19 mouse cellular contexts compared by ENCODE assay signal in genomic region chr1:89118076-89118475, GRCm38 (mm10). TPM values are rescaled to one million over a fixed set of nuclear protein-coding genes. Genes with fewer than 3 reads are reported as not detected.
DNase-seq lines count a peak whose midpoint lies in the region; ATAC-seq and TF ChIP-seq lines count a peak whose summit lies in the region.
"Had no signal": no experiment of that assay in that cellular context is flagged by ENCODE, and none has a peak within 500 bp of the region (broad histone marks: within the 10 kb centered on the region; RNA-seq: fewer than 3 reads in every experiment).

No protein-coding gene starts in this region.

- no peak for TF ChIP-seq EP300 in heart, adult 2 months (IDR thresholded peaks at IDR 0.05; ENCODE audit: insufficient read depth, low read depth, low read length)

- peak overlapping the region; percentile 64 for H3K27ac ChIP-seq in heart, adult 2 months
- H3K27ac ChIP-seq in kidney, embryonic 14.5 days (ENCODE audit: low read depth, low read length) = no peak overlapping the region
- H3K27ac ChIP-seq in neural tube, embryonic 13.5 days (replicated peaks) = no peak overlapping the region
- H3K27ac ChIP-seq: embryonic facial prominence, embryonic 12.5 days; liver, embryonic 12.5 days; stomach, embryonic 15.5 days had no signal

- H3K27me3 ChIP-seq in heart, adult 2 months (ENCODE audit: control insufficient read depth, insufficient read depth, low read length) = no peaks in the 10 kb centered on the region
- no peaks in the 10 kb centered on the region for H3K27me3 ChIP-seq in kidney, embryonic 14.5 days (ENCODE audit: control insufficient read depth, insufficient read depth, low read length)
- H3K27me3 ChIP-seq in neural tube, embryonic 13.5 days = no peaks in the 10 kb centered on the region
- H3K27me3 ChIP-seq: embryonic facial prominence, embryonic 12.5 days; liver, embryonic 12.5 days; stomach, embryonic 15.5 days had no signal

- no peak for TF ChIP-seq CTCF in heart, adult 2 months (IDR thresholded peaks at IDR 0.05)

- no peak for ATAC-seq in kidney, embryonic 14.5 days (ENCODE audit: low FRiP score, low TSS enrichment)
- ATAC-seq in neural tube, embryonic 13.5 days (ENCODE audit: low read depth) = no peak
- ATAC-seq: forebrain, embryonic 16.5 days; liver, embryonic 12.5 days had no signal

- H3K36me3 ChIP-seq in heart, adult 2 months (ENCODE audit: control insufficient read depth, insufficient read depth, low read length) = peaks cover 2% of the 10 kb centered on the region; the same call in 1 of the 2 replicates
- no peaks in the 10 kb centered on the region for H3K36me3 ChIP-seq in kidney, embryonic 14.5 days (ENCODE audit: control insufficient read depth, insufficient read depth, low read length)
- no peaks in the 10 kb centered on the region for H3K36me3 ChIP-seq in neural tube, embryonic 13.5 days
- H3K36me3 ChIP-seq: embryonic facial prominence, embryonic 12.5 days; liver, embryonic 12.5 days; stomach, embryonic 15.5 days had no signal

- 80% methylated on average over 3 of the region's 3 CpGs for WGBS in heart, adult 2 months
- 78% methylated on average over 3 of the region's 3 CpGs for WGBS in kidney, embryonic 14.5 days
- 88% methylated on average over 3 of the region's 3 CpGs for WGBS in neural tube, embryonic 13.5 days

- no peak overlapping the region for H3K4me3 ChIP-seq in heart, adult 2 months
- no peak overlapping the region for H3K4me3 ChIP-seq in kidney, embryonic 14.5 days (ENCODE audit: low read length)
- no peak overlapping the region for H3K4me3 ChIP-seq in neural tube, embryonic 13.5 days
- H3K4me3 ChIP-seq: embryonic facial prominence, embryonic 12.5 days; liver, embryonic 12.5 days; stomach, embryonic 15.5 days had no signal

- intact Hi-C loops in heart, adult 2 months (cut with DNase I) = no loop called here

- peaks cover 5% of the 10 kb centered on the region; the same call in 1 of the 2 replicates for H3K79me2 ChIP-seq in heart, adult 2 months (replicated peaks; ENCODE audit: control insufficient read depth, insufficient read depth, low read length)

- no peaks in the 10 kb centered on the region for H3K9me3 ChIP-seq in kidney, embryonic 14.5 days (ENCODE audit: control insufficient read depth, low read length)
- H3K9me3 ChIP-seq in neural tube, embryonic 13.5 days = no peaks in the 10 kb centered on the region
- H3K9me3 ChIP-seq: embryonic facial prominence, embryonic 12.5 days; liver, embryonic 12.5 days; stomach, embryonic 15.5 days had no signal

- DNase-seq in heart, adult 2 months = no peak
- no peak for DNase-seq in heart, adult 8-10 months (ENCODE audit: low spot score)
- peak; percentile 35 to 63 for DNase-seq in kidney, postnatal 36 days
- DNase-seq in neural tube, embryonic 10.5 days (ENCODE audit: extremely low spot score, low spot score) = no peak
- no peak for DNase-seq in urinary bladder, adult 18-20 months (ENCODE audit: low spot score in 2 of 2)
- DNase-seq: cerebellum, adult 8-10 months; kidney, adult 11 months; kidney, postnatal 14 days; layer of hippocampus, adult 9-11 months; lung, embryonic 14.5 days; retina, postnatal 1 day; thymus, adult 2 months had no signal

- TF ChIP-seq POLR2A in heart, adult 2 months (IDR thresholded peaks at IDR 0.05; ENCODE audit: insufficient read depth, low read depth, low read length) = no peak

- H3K4me2 ChIP-seq in kidney, embryonic 14.5 days (replicated peaks; ENCODE audit: low read depth, low read length) = no peak overlapping the region
- no peak overlapping the region for H3K4me2 ChIP-seq in neural tube, embryonic 13.5 days
- H3K4me2 ChIP-seq: embryonic facial prominence, embryonic 12.5 days; liver, embryonic 12.5 days; lung, embryonic 14.5 days; stomach, embryonic 15.5 days had no signal

- H3K4me1 ChIP-seq in heart, adult 2 months (ENCODE audit: control insufficient read depth, insufficient read depth, low read length) = peaks cover 43% of the 10 kb centered on the region
- H3K4me1 ChIP-seq in kidney, embryonic 14.5 days (ENCODE audit: control insufficient read depth, insufficient read depth, low read length) = peaks cover 15% of the 10 kb centered on the region
- H3K4me1 ChIP-seq in neural tube, embryonic 13.5 days (replicated peaks) = peaks cover 44% of the 10 kb centered on the region
- H3K4me1 ChIP-seq: liver, embryonic 12.5 days had no signal

- no peak overlapping the region for H3K9ac ChIP-seq in heart, adult 2 months (ENCODE audit: low read depth, low read length)
- H3K9ac ChIP-seq in kidney, embryonic 14.5 days (ENCODE audit: low read depth, low read length) = no peak overlapping the region
- H3K9ac ChIP-seq in neural tube, embryonic 13.5 days = 0 out of 2 replicates have a peak overlapping the region, but pooled peaks have one; percentile 17
- H3K9ac ChIP-seq: embryonic facial prominence, embryonic 12.5 days; liver, embryonic 12.5 days; lung, embryonic 14.5 days; stomach, embryonic 15.5 days had no signal

RNA-seq across cellular contexts. Expression of gene Sh3bp4, which starts 47.9 kb away (rescaled TPM):
- 10 to 100 TPM in 1 of 2 experiments, 1 to 10 TPM in 1; 10.0 to 11.1 TPM for total RNA-seq in heart, adult 2 months (2021)
- 8.6 and 10.2 TPM in 2 replicates for polyA plus RNA-seq in heart, adult 2 months (2012; rRNA removed)
- total RNA-seq in heart, adult 8-10 months (2022) = 10 to 100 TPM in 2 of 4 experiments, 1 to 10 TPM in 2; 7.2 to 13.4 (median 9.7) TPM
- 14.9 and 26.1 TPM in 2 replicates for polyA plus RNA-seq in kidney, embryonic 14.5 days (2014; fragmentation: Nextera tagmentation; extraction: Ambion mirVana)
- 23.3 and 24.6 TPM in 2 replicates for polyA plus RNA-seq in neural tube, embryonic 13.5 days (2015; fragmentation: Nextera tagmentation; extraction: Ambion mirVana)
- total RNA-seq: megakaryocyte-erythroid progenitor cell, adult 5-6 weeks had no signal

Comparison
In these comparisons a context has a peak if more than half of its experiments do, and no peak if none do; other contexts are left out.
1. DNase-seq: peak in kidney, postnatal 36 days (2 of 2); none in heart, adult 2 months (0 of 2), heart, adult 8-10 months (single experiment), neural tube, embryonic 10.5 days (single experiment) and urinary bladder, adult 18-20 months (0 of 2).